Mouse (Mus musculus) thymus, postnatal 25 days (tissue): ENCODE measurements around the gene Maco1.
"Not testable (repeated sequence)": the region's sequence is repeated elsewhere in the genome, so short reads cannot be mapped to it uniquely, and the experiment has no call there.

ENCODE experiments used
- DNase-seq: peaks from one replicate; pipeline ENCODE4 v3.0.0; 2022

Maco1 gene

DNA sequence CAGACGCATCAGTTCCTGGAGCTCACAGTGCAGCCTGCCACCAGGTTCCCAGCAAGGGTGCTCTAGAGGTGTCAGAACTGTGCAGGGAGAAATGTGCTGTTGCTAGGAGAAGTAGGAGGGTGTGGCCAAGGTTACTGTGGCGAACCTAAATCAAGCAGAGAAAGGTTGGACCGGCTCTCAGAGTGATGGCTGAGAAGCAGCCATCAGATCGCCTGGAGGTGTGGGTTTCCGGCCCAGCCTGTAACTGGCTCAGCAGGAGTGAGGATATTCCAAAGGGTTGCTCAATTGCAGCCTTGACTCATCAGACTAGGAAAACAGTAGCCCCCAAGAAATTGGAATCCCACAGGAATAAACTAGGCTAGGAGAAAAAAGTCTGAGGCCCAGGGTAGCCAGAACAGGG, 3.4 kb upstream of the Maco1 start:
- DNase-seq, result no peak

GRCm38 (mm10) chr4:134856056-134856455, 2.9 kb upstream of the Maco1 start:
- no peak for DNase-seq

- no peak for DNase-seq
Measured at GRCm38 (mm10) chr4:134855371-134855770, 2.2 kb upstream of the Maco1 start.

- peak; percentile 94 for DNase-seq
Measured at GRCm38 (mm10) chr4:134853637-134854485, 716 bp upstream of the Maco1 start.

DNA sequence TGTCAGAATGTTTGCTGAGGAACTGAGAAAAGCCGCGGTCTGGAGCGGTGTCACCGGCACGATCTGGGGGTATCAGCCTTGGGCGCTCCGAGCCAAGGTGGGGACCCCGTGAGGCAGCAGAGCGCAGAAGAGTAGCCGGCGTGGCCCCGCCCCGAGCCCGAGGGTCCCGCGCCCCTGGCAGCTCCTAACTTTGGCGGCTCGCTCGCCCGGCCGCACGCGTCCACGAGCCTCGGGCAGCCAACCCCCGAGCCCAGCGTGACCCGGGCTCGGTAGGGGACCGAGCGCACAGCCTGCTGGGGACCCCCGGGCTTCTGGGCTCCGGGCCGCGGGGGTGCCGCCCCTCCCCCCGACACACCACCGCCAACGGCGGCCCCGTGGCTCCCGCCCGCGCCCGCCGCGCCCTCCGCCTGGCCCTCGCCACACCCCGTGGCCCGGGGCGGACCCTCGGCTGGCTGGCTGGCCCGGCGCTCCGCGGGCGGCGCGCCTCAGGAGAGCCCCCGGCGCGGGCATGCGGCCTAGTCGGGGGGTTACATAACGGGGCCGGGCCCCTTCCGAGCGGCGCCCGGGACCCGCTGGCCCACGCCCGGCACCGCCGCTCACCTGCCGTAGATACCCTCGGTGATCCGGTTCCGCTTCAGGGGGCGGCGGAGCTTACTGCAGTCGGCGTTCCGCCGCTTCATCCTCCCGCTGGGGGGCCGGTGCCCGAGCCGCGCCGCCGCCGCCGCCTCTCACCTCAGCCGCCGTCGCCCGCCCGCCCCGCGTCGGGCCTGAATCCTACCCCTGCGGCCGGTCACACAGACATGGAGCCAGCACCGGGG, 498 bp downstream of the Maco1 start:
- peak; percentile 59 for DNase-seq

GRCm38 (mm10) chr4:134851876-134852275, 1.3 kb downstream of the Maco1 start:
- DNase-seq, result no peak

- no peak for DNase-seq
Measured at GRCm38 (mm10) chr4:134851236-134851635, 1.9 kb downstream of the Maco1 start.

- DNase-seq, result no peak
Measured at GRCm38 (mm10) chr4:134850551-134850950, 2.6 kb downstream of the Maco1 start.

GRCm38 (mm10) chr4:134847587-134847986, 5.6 kb downstream of the Maco1 start:
- DNase-seq, result no peak

- DNase-seq, result no peak
Measured at GRCm38 (mm10) chr4:134843566-134843965, 9.6 kb downstream of the Maco1 start.

- DNase-seq, result no peak
Measured at GRCm38 (mm10) chr4:134840231-134840630, 12.9 kb downstream of the Maco1 start.

DNA sequence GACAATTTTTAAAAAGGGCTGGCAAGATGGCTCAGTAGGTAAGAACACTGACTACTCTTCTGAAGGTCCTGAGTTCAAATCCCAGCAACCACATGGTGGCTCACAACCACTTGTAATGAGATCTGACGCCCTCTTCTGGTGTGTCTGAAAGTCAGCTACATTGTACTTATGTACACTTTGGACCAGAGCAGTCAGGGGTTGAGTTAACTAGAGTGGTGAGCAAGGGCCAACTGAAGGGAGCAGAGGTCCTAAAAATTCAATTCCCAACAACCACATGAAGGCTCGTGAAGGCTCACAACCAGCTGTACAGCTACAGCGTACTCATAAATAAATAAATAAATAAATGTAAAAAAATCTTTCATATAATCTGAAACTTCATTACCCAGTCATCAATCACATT, 14.4 kb downstream of the Maco1 start:
- not testable (repeated sequence) for DNase-seq

DNA sequence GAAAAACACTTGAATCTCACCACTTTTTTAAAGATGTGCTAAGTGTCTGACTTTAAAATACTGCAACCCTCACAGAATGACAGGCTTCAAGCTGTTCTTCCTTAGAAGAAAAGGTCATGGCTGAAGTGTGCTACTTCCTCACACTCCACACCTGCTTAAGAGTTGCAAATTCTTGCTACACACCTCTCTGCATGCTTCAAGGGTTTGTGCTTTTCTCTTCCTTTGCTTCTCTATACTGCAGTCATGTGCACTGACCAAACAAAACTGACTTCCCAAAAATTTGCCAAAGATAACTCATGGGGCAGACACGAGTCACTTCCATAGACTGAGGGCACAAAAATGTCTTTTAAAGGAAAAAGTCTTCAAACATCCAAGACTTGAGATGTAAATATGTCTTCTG, 14.9 kb downstream of the Maco1 start:
- DNase-seq, result no peak

DNA sequence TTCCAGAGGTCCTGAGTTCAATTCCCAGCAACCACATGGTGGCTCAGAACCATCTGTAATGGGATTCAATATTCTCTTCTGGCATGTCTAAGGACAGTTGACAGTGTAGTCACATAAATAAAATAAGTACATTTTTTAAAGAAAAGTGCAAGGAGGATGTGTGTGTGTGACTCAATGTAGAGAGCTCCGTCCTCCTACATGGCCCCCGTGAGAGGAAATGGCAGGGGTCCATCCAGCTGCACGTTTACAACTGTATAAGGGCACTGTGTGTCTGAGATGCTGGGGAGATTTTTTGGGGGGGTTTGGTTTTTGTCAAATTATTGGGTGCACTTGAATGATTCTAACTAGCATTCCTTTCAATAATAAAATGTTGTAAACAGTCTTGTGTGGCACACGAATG, 17.7 kb downstream of the Maco1 start:
- no peak for DNase-seq

GRCm38 (mm10) chr4:134831934-134832333, 21.2 kb downstream of the Maco1 start:
- DNase-seq, result no peak

DNA sequence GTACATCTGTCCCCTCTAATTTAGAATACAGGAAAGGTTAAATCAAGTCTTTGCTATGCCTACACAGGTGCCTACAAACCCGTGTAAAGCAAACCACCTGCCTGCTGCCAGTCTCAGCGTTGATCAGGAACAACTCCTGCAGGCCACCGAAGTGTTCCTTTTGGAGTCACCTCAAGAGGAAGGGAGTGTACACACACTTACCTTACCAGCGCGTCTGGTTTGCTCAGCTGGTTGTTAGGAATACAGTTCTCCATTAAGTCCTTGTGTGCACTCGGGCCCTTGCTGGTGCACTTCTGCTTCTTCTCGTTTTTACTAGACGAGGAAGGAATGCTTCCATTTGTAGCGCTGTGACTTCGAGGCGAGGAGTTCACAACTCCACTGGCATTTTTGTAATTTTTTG, 25.3 kb downstream of the Maco1 start:
- DNase-seq, result no peak

DNA sequence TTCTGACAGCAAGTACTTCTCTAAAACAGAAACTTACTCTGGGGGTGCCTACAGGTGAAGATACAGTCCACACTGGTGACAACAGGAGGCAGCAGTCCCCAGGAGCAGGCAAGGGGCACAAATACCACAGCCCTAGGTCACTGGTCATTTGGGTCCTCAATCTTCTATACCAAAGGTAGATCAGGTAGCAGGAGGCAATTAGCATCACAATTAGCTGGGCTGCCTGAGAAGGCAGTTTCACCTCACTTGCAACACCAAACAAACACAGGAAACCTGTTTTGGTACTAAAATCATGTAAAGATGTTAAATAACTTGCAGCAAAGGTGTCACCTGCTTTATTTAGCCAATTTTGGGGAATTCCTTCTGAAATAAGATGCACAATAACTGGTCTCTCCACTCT, 26.8 kb downstream of the Maco1 start:
- no peak for DNase-seq

GRCm38 (mm10) chr4:134825864-134826263, 27.3 kb downstream of the Maco1 start:
- not testable (repeated sequence) for DNase-seq

DNA sequence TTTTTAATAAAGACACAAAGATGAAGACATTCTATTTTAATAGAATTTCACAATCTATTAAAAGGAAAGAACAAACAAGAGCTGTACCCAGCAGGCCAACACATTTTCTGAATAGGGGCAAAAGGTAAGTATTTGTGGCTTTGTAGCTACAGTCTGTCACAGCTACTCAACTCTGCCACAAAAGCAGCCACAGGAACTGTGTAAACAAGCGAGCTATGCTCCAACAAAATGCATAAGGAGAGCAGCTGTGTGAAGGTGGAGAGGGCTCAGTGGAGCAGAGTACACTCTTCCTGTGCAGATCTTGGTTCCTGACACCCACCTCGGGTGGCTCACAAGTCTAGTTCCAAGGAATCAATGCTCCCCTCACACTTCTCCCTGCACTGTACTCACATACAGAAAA, 29.6 kb downstream of the Maco1 start:
- DNase-seq, result no peak

GRCm38 (mm10) chr4:134821061-134821460, 32.1 kb downstream of the Maco1 start:
- DNase-seq, result no peak

DNA sequence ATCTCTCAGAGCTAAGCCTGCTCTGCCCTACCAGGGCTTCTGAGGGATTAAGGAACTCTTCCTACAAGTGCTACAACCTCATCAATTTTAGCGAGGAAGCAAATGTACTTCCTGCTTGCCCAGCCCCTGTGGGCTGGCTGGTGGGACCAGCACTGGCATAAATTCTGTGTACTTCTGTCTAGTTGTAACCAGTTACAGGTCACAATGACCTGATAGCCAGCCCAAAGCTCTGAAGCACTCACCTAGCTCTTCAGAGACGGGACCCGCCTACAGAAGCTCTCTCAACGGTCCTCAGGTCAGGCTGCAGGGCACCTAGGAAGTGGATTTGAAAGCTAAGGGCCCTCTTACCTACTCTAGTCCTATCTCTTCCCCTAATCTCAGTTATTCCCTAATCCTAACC, 35.4 kb downstream of the Maco1 start:
- DNase-seq, result no peak

DNA sequence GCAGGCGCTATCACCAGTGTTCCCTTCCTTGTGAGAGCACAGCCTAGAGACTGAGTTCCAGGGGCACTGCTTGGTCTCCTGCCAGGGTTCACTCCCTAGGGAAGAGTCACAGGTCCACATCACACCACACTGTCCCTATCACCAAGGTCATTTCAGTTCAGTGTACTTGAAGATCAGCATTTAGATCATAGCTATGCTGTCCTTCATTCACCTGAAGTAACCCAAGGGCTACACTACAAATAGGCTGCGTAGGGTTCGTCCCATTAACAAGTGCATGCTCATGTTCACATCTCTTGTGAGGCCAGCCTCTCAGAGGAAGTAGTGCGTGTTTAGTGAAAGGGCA, 38.9 kb downstream of the Maco1 start:
- DNase-seq, result no peak

- DNase-seq, result no peak
Measured at GRCm38 (mm10) chr4:134813406-134814228, 39.5 kb downstream of the Maco1 start.
